Mouse (Mus musculus): ENCODE results near the gene Ccdc173. TPM values are rescaled to one million over a fixed set of nuclear protein-coding genes. Genes with fewer than 3 reads are reported as not detected.

The Ccdc173 gene
- total and polyA plus RNA-seq, 2 experiments from 2014 or later, result 1.2 TPM; not detected in 1

DNA sequence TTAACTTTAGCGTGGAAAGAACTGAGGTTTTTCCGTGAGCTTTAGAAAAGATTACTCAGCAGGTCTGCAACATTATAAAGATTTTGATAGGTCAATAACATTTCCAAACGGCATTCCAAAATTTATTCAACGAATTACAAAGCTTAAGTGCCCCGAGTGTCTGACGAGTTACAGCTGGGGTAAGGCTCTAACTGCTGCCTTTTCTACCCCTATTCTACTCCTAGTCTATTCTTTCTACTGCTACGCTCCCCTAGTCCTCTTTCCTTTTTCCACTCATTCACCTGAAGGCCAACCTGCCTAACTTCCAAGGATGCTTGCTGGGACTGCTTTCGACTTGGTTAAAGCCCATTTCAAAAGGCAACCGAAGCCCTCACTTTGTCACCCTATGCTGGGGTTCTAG, 401 bp downstream of the Ccdc173 start:
- 23% methylated on average over 9 of the region's 9 CpGs for WGBS
- H3K36me3 ChIP-seq (replicated peaks; ENCODE audit: control insufficient read depth, insufficient read depth, low read length), result peaks cover 19% of the 10 kb centered on the region
- peak; percentile 2; the same call in 1 of the 2 replicates for ATAC-seq (ENCODE audit: insufficient read depth, low read depth)

DNA sequence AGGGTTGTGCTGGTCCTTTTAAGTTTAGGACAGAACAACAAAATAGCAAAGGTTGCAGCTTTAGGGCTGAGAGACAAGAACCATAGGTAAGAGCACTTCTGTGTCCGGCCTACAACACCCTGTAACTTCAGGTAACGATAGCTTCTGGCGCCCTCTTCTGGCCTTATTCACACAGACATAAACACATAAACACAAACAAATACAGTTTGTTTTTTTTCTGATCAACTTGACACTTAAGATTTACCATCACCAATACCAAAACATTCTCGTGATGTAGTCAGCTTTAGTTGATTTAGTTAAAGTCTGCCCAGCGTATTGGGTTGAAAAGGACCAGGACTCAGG, 10.6 kb downstream of the Ccdc173 start:
- no peaks in the 10 kb centered on the region for H3K27me3 ChIP-seq (ENCODE audit: control insufficient read depth, insufficient read depth, low read length)
- no peak overlapping the region for H3K4me3 ChIP-seq (ENCODE audit: low read depth, low read length)
- no peaks in the 10 kb centered on the region for H3K4me1 ChIP-seq (ENCODE audit: control insufficient read depth, insufficient read depth)
- H3K36me3 ChIP-seq (replicated peaks; ENCODE audit: control insufficient read depth, insufficient read depth, low read length), result peaks cover 15% of the 10 kb centered on the region
- H3K9me3 ChIP-seq (replicated peaks; ENCODE audit: control insufficient read depth, low read length), result no peaks in the 10 kb centered on the region
- no peak overlapping the region for H3K9ac ChIP-seq (replicated peaks; ENCODE audit: low read depth, low read length)
- H3K27ac ChIP-seq (ENCODE audit: low read depth), result no peak overlapping the region
- peak; percentile 31 for TF ChIP-seq CTCF (IDR thresholded peaks at IDR 0.05; ENCODE audit: low read depth)
- no peak for TF ChIP-seq EP300 (IDR thresholded peaks at IDR 0.05; ENCODE audit: low read depth)
- no peak overlapping the region for H3K4me2 ChIP-seq (ENCODE audit: low read depth, low read length)
- 40% methylated on average over 5 of the region's 5 CpGs for WGBS
- no peak for DNase-seq (ENCODE audit: low spot score)
- ATAC-seq (ENCODE audit: insufficient read depth, low read depth), result no peak

More for the DNA sequence above, 401 bp downstream of the Ccdc173 start:
- DNase-seq (ENCODE audit: low spot score), result no peak
- Histone ChIP-seq H3K9ac (replicated peaks; ENCODE audit: low read depth, low read length) (peak overlapping the region; percentile 67), H3K4me1 (ENCODE audit: control insufficient read depth, insufficient read depth) (0 out of 2 replicates have a peak, but pooled peaks cover 3% of the 10 kb centered on the region), H3K4me2 (ENCODE audit: low read depth, low read length) (peak overlapping the region; percentile 86), H3K4me3 (ENCODE audit: low read depth, low read length) (peak overlapping the region; percentile 78), H3K27me3 (ENCODE audit: control insufficient read depth, insufficient read depth, low read length) (no peaks in the 10 kb centered on the region), H3K9me3 (replicated peaks; ENCODE audit: control insufficient read depth, low read length) (no peaks in the 10 kb centered on the region), H3K27ac (ENCODE audit: low read depth) (peak overlapping the region; percentile 91)
- TF ChIP-seq CTCF (IDR thresholded peaks at IDR 0.05; ENCODE audit: low read depth), result no peak
- no peak for TF ChIP-seq EP300 (IDR thresholded peaks at IDR 0.05; ENCODE audit: low read depth)

DNA sequence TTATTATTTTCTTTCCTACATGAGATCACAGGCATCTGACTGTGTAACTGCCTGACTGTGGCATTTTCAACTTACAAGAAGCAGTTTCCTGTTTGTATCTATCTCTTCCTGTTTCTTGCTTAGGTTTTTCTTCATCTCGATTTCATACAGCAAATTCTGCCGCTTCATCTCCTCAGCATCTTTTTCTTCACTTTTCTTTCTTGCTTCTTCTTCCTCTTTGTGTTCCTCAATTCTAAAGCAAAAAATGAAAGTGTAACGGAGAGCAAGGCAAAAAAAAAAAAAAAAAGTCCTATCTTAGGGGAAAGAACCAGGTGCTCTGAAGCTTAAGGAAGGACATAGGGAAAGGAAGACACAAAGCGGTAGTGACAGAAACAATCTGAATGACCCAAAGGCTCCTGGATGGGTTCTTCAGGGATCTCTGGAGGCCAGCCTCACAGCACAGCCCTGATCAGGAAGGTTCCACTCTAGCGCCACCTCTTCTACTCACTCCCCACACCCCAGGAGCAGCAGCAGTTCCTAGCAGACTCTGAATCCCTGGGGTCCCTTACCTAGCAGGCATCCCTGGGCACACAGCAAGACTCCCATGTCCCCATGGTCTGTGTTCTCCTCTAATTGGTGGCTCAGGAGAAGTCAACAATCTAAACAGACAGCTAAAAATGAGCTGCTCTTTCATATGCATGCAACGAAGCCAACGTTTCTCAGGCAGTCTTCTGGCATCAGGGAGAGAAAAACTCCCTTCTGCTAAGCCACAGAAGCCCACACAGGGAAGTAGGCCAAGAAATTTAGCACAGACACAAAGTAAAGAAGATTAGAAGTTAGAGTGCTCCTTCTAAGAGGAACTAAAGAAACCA, 11.2 kb downstream of the Ccdc173 start:
- 59% methylated on average over 7 of the region's 7 CpGs for WGBS
- Histone ChIP-seq H3K4me1 (ENCODE audit: control insufficient read depth, insufficient read depth) (no peaks in the 10 kb centered on the region), H3K9ac (replicated peaks; ENCODE audit: low read depth, low read length) (no peak overlapping the region), H3K4me2 (ENCODE audit: low read depth, low read length) (no peak overlapping the region), H3K27me3 (ENCODE audit: control insufficient read depth, insufficient read depth, low read length) (no peaks in the 10 kb centered on the region), H3K36me3 (replicated peaks; ENCODE audit: control insufficient read depth, insufficient read depth, low read length) (peaks cover 15% of the 10 kb centered on the region), H3K9me3 (replicated peaks; ENCODE audit: control insufficient read depth, low read length) (no peaks in the 10 kb centered on the region), H3K4me3 (ENCODE audit: low read depth, low read length) (no peak overlapping the region), H3K27ac (ENCODE audit: low read depth) (peak overlapping the region; percentile 54; the same call in 1 of the 2 replicates)
- DNase-seq (ENCODE audit: low spot score) (no peak), ATAC-seq (ENCODE audit: insufficient read depth, low read depth) (no peak)
- TF ChIP-seq CTCF (IDR thresholded peaks at IDR 0.05; ENCODE audit: low read depth), result no peak
- TF ChIP-seq EP300 (IDR thresholded peaks at IDR 0.05; ENCODE audit: low read depth), result no peak

DNA sequence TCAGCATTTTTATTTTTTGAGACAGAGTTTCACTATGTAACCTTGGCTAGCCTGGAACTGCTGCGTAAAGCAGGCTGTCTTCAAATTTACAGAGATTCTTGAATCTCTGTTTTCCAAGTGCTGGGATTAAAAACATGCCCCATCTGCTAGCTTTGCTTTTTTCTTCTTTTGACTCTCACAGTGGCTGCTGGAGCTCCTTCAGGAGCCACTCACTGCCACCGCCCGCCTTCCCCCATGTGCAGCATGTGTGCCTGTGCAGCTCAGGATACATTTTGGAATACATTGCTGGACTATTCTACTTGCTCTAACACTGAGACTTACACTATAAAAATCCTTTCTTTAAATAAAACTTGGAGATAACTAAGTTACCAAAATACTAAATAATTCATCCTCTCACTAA, 16.0 kb downstream of the Ccdc173 start:
- DNase-seq (ENCODE audit: low spot score) (no peak), ATAC-seq (ENCODE audit: insufficient read depth, low read depth) (no peak)
- H3K9me3 ChIP-seq (replicated peaks; ENCODE audit: control insufficient read depth, low read length), result no peaks in the 10 kb centered on the region
- H3K9ac ChIP-seq (replicated peaks; ENCODE audit: low read depth, low read length), result no peak overlapping the region
- H3K4me2 ChIP-seq (ENCODE audit: low read depth, low read length), result no peak overlapping the region
- no peak overlapping the region for H3K4me3 ChIP-seq (ENCODE audit: low read depth, low read length)
- no peaks in the 10 kb centered on the region for H3K4me1 ChIP-seq (ENCODE audit: control insufficient read depth, insufficient read depth)
- peaks cover 12% of the 10 kb centered on the region for H3K36me3 ChIP-seq (replicated peaks; ENCODE audit: control insufficient read depth, insufficient read depth, low read length)
- TF ChIP-seq CTCF (IDR thresholded peaks at IDR 0.05; ENCODE audit: low read depth), result no peak
- TF ChIP-seq EP300 (IDR thresholded peaks at IDR 0.05; ENCODE audit: low read depth), result no peak
- H3K27ac ChIP-seq (ENCODE audit: low read depth), result no peak overlapping the region
- 99% methylated on average over 3 of the region's 3 CpGs for WGBS
- H3K27me3 ChIP-seq (ENCODE audit: control insufficient read depth, insufficient read depth, low read length), result no peaks in the 10 kb centered on the region

DNA sequence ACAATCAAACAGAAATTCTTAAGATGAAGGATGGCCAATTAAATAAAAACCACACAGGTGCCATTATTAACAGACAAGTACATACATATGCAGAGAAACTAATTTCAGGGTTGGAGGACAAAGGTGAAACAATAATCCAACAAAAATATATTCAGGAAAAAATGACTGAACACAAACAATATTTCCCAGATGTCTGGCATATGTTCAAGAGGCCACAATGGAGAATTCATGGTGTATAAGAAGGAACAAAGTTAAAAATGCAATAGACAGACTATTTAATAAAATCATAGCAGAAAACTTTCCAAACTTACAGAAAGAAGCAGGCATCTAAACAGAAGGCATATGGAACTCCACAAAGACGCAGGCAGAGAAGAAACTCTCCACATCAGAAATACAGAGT, 24.7 kb downstream of the Ccdc173 start:
- ATAC-seq (ENCODE audit: insufficient read depth, low read depth) (no peak), DNase-seq (ENCODE audit: low spot score) (no peak)
- Histone ChIP-seq H3K9me3 (replicated peaks; ENCODE audit: control insufficient read depth, low read length) (no peaks in the 10 kb centered on the region), H3K27ac (ENCODE audit: low read depth) (no peak overlapping the region), H3K4me3 (ENCODE audit: low read depth, low read length) (no peak overlapping the region), H3K4me1 (ENCODE audit: control insufficient read depth, insufficient read depth) (no peaks in the 10 kb centered on the region), H3K9ac (replicated peaks; ENCODE audit: low read depth, low read length) (no peak overlapping the region), H3K36me3 (replicated peaks; ENCODE audit: control insufficient read depth, insufficient read depth, low read length) (0 out of 2 replicates have a peak, but pooled peaks cover 7% of the 10 kb centered on the region), H3K4me2 (ENCODE audit: low read depth, low read length) (no peak overlapping the region), H3K27me3 (ENCODE audit: control insufficient read depth, insufficient read depth, low read length) (no peaks in the 10 kb centered on the region)
- no peak for TF ChIP-seq EP300 (IDR thresholded peaks at IDR 0.05; ENCODE audit: low read depth)
- no peak for TF ChIP-seq CTCF (IDR thresholded peaks at IDR 0.05; ENCODE audit: low read depth)
- 63% methylated on average over 1 of the region's 1 CpGs for whole genome bisulfite sequencing
